Mouse (Mus musculus): ENCODE results near the gene Rfx2.

- TF ChIP-seq CTCF (IDR thresholded peaks at IDR 0.05; ENCODE audit: low read depth, low read length) = no peak
- peak; percentile 92 for TF ChIP-seq TAL1 (conservative IDR thresholded peaks at IDR 0.05; ENCODE audit: low read depth, low read length)
- no peak for TF ChIP-seq GATA1 (IDR thresholded peaks at IDR 0.05; ENCODE audit: borderline replicate concordance, low read length)
Measured at GRCm38 (mm10) chr17:56826718-56827117, 4.1 kb downstream of the Rfx2 start.
